Mouse (Mus musculus): ENCODE measurements around the gene Ube2g1. TPM values are rescaled to one million over a fixed set of nuclear protein-coding genes. Genes with fewer than 3 reads are reported as not detected.

The Ube2g1 gene
- 149 TPM for polyA plus RNA-seq (2014; fragmentation: Illumina TruSeq; extraction: RNeasy Lipid Tissue Mini Kit (QIAGEN cat#74804); ENCODE audit: low read depth, low replicate concordance)

DNA sequence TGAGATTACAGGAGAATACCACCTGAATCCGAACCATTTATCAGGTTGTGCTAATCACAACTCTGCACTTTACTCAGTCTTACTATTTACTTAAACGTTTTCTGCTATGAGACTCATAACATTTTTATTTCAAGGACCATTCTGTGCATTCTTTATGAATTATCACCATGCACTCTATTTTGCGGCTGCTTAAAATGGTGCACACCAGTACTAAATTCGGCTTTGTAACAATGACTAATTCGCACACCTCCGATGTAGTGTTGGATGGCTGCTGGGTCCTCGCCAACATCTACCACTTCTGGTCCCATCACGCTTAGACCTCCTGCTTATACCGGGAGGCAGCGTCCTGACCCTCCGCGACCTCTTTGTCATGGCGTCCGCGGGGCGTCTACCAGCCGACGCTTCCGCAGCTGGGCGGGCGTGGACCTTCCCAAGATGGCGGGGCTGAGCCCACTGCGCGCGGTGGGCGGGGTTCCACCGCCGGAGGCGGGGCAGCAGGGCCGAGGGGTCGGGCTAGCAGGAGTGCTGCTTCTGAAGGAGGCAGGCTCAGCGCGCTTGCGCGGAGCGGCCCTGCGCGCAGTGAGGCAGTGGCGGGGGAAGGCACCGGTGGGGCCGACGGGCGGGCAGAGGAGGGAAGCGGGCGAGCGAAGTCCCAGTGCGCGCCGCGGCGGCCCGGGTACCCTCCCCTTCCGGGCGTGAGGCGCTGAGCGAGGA, at the start of gene Ube2g1:
TSS of gene Ube2g1 (plus strand) at position 590 of the 714 bp plus-strand sequence.

GRCm38 (mm10) chr11:72689551-72690510, 82.7 kb downstream of the Ube2g1 start, which contains the start of gene Ankfy1:
TSS of gene Ankfy1 (plus strand) at chr11:72690006.

Other genes with a start within 250 kb of the Ube2g1 start
- gene Tekt1, start 244.8 kb upstream of the Ube2g1 start, polyA plus RNA-seq (2014; fragmentation: Illumina TruSeq; extraction: RNeasy Lipid Tissue Mini Kit (QIAGEN cat#74804); ENCODE audit: low read depth, low replicate concordance), result not detected
- 0.57 TPM for gene Smtnl2, start 195.6 kb upstream of the Ube2g1 start, polyA plus RNA-seq (2014; fragmentation: Illumina TruSeq; extraction: RNeasy Lipid Tissue Mini Kit (QIAGEN cat#74804); ENCODE audit: low read depth, low replicate concordance)
- 1.6 TPM for gene Ggt6, start 171.8 kb upstream of the Ube2g1 start, polyA plus RNA-seq (2014; fragmentation: Illumina TruSeq; extraction: RNeasy Lipid Tissue Mini Kit (QIAGEN cat#74804); ENCODE audit: low read depth, low replicate concordance)
- 14.2 TPM for gene Mybbp1a, start 165.9 kb upstream of the Ube2g1 start, polyA plus RNA-seq (2014; fragmentation: Illumina TruSeq; extraction: RNeasy Lipid Tissue Mini Kit (QIAGEN cat#74804); ENCODE audit: low read depth, low replicate concordance)
- 0.66 TPM for gene Spns2, start 117.4 kb upstream of the Ube2g1 start, polyA plus RNA-seq (2014; fragmentation: Illumina TruSeq; extraction: RNeasy Lipid Tissue Mini Kit (QIAGEN cat#74804); ENCODE audit: low read depth, low replicate concordance)
- not detected for gene Spns3, start 56.8 kb upstream of the Ube2g1 start, polyA plus RNA-seq (2014; fragmentation: Illumina TruSeq; extraction: RNeasy Lipid Tissue Mini Kit (QIAGEN cat#74804); ENCODE audit: low read depth, low replicate concordance)
- 57.7 TPM for gene Ankfy1, start 82.7 kb downstream of the Ube2g1 start, polyA plus RNA-seq (2014; fragmentation: Illumina TruSeq; extraction: RNeasy Lipid Tissue Mini Kit (QIAGEN cat#74804); ENCODE audit: low read depth, low replicate concordance)
- gene Cyb5d2, start 188.9 kb downstream of the Ube2g1 start, polyA plus RNA-seq (2014; fragmentation: Illumina TruSeq; extraction: RNeasy Lipid Tissue Mini Kit (QIAGEN cat#74804); ENCODE audit: low read depth, low replicate concordance), result 10.1 TPM
- gene Zzef1, start 188.9 kb downstream of the Ube2g1 start, polyA plus RNA-seq (2014; fragmentation: Illumina TruSeq; extraction: RNeasy Lipid Tissue Mini Kit (QIAGEN cat#74804); ENCODE audit: low read depth, low replicate concordance), result 35.0 TPM